Mouse (Mus musculus): ENCODE measurements around the gene Rfx3. TPM values are rescaled to one million over a fixed set of nuclear protein-coding genes. Genes with fewer than 3 reads are reported as not detected.

Gene Rfx3
- polyA plus RNA-seq, 1 experiment = 2.2 TPM

GRCm38 (mm10) chr19:27770716-27771265 is 240.2 kb downstream of the Rfx3 start:
- H3K4me3 ChIP-seq (ENCODE audit: extremely low read depth, insufficient read depth, insufficient read length) = no peak overlapping the region
- no peaks in the 10 kb centered on the region for H3K4me1 ChIP-seq (ENCODE audit: control insufficient read depth, insufficient read depth, insufficient read length)
- H3K27ac ChIP-seq (ENCODE audit: insufficient read depth, low read length) = no peak overlapping the region
- 91% methylated on average over 8 of the region's 8 CpGs for WGBS
- no peak for DNase-seq (ENCODE audit: low read depth in 1 of 2, low spot score in 2 of 2)
- no peaks in the 10 kb centered on the region for H3K27me3 ChIP-seq (ENCODE audit: control insufficient read depth, insufficient read depth, low read length)
- peaks cover 9% of the 10 kb centered on the region for H3K36me3 ChIP-seq (ENCODE audit: control insufficient read depth, insufficient read depth, low read length)
- TF ChIP-seq POLR2A (IDR thresholded peaks at IDR 0.05; ENCODE audit: low read depth, low read length) (no peak), CTCF (IDR thresholded peaks at IDR 0.05; ENCODE audit: extremely low read depth, insufficient read depth, insufficient read length, insufficient replicate concordance) (no peak)

GRCm38 (mm10) chr19:27768444-27768843 is 242.5 kb downstream of the Rfx3 start:
- Histone ChIP-seq H3K27ac (ENCODE audit: insufficient read depth, low read length) (no peak overlapping the region), H3K4me1 (ENCODE audit: control insufficient read depth, insufficient read depth, insufficient read length) (no peaks in the 10 kb centered on the region), H3K36me3 (ENCODE audit: control insufficient read depth, insufficient read depth, low read length) (peaks cover 9% of the 10 kb centered on the region), H3K4me3 (ENCODE audit: extremely low read depth, insufficient read depth, insufficient read length) (no peak overlapping the region), H3K27me3 (ENCODE audit: control insufficient read depth, insufficient read depth, low read length) (no peaks in the 10 kb centered on the region)
- TF ChIP-seq CTCF (IDR thresholded peaks at IDR 0.05; ENCODE audit: extremely low read depth, insufficient read depth, insufficient read length, insufficient replicate concordance) (no peak), POLR2A (IDR thresholded peaks at IDR 0.05; ENCODE audit: low read depth, low read length) (no peak)
- DNase-seq (ENCODE audit: low read depth in 1 of 2, low spot score in 2 of 2) = no peak
- WGBS = 95% methylated on average over 17 of the region's 17 CpGs

GRCm38 (mm10) chr19:27760309-27760708 is 250.7 kb downstream of the Rfx3 start:
- Histone ChIP-seq H3K4me1 (ENCODE audit: control insufficient read depth, insufficient read depth, insufficient read length) (no peaks in the 10 kb centered on the region), H3K27ac (ENCODE audit: insufficient read depth, low read length) (no peak overlapping the region), H3K27me3 (ENCODE audit: control insufficient read depth, insufficient read depth, low read length) (no peaks in the 10 kb centered on the region), H3K36me3 (ENCODE audit: control insufficient read depth, insufficient read depth, low read length) (no peaks in the 10 kb centered on the region), H3K4me3 (ENCODE audit: extremely low read depth, insufficient read depth, insufficient read length) (no peak overlapping the region)
- WGBS = 93% methylated on average over 9 of the region's 9 CpGs
- no peak for DNase-seq (ENCODE audit: low read depth in 1 of 2, low spot score in 2 of 2)
- TF ChIP-seq POLR2A (IDR thresholded peaks at IDR 0.05; ENCODE audit: low read depth, low read length) (no peak), CTCF (IDR thresholded peaks at IDR 0.05; ENCODE audit: extremely low read depth, insufficient read depth, insufficient read length, insufficient replicate concordance) (no peak)

- no peaks in the 10 kb centered on the region for H3K36me3 ChIP-seq (ENCODE audit: control insufficient read depth, insufficient read depth, low read length)
- TF ChIP-seq CTCF (IDR thresholded peaks at IDR 0.05; ENCODE audit: extremely low read depth, insufficient read depth, insufficient read length, insufficient replicate concordance) (no peak), POLR2A (IDR thresholded peaks at IDR 0.05; ENCODE audit: low read depth, low read length) (no peak)
Measured at GRCm38 (mm10) chr19:27759347-27759746, 251.6 kb downstream of the Rfx3 start.

GRCm38 (mm10) chr19:27747301-27747700 is 263.7 kb downstream of the Rfx3 start:
- 91% methylated on average over 1 of the region's 1 CpGs for WGBS
- no peak overlapping the region for H3K4me3 ChIP-seq (ENCODE audit: extremely low read depth, insufficient read depth, insufficient read length)
- H3K27ac ChIP-seq (ENCODE audit: insufficient read depth, low read length) = no peak overlapping the region
- no peaks in the 10 kb centered on the region for H3K4me1 ChIP-seq (ENCODE audit: control insufficient read depth, insufficient read depth, insufficient read length)
- no peaks in the 10 kb centered on the region for H3K36me3 ChIP-seq (ENCODE audit: control insufficient read depth, insufficient read depth, low read length)
- no peak for TF ChIP-seq CTCF (IDR thresholded peaks at IDR 0.05; ENCODE audit: extremely low read depth, insufficient read depth, insufficient read length, insufficient replicate concordance)
- no peaks in the 10 kb centered on the region for H3K27me3 ChIP-seq (ENCODE audit: control insufficient read depth, insufficient read depth, low read length)
- DNase-seq (ENCODE audit: low read depth in 1 of 2, low spot score in 2 of 2) = no peak

More at GRCm38 (mm10) chr19:27759347-27759746, 251.6 kb downstream of the Rfx3 start:
- Histone ChIP-seq H3K27me3 (ENCODE audit: control insufficient read depth, insufficient read depth, low read length) (no peaks in the 10 kb centered on the region), H3K4me1 (ENCODE audit: control insufficient read depth, insufficient read depth, insufficient read length) (no peaks in the 10 kb centered on the region), H3K27ac (ENCODE audit: insufficient read depth, low read length) (no peak overlapping the region), H3K4me3 (ENCODE audit: extremely low read depth, insufficient read depth, insufficient read length) (no peak overlapping the region)
- no peak for DNase-seq (ENCODE audit: low read depth in 1 of 2, low spot score in 2 of 2)
- 88% methylated on average over 8 of the region's 8 CpGs for WGBS

- WGBS = 79% methylated on average over 8 of the region's 8 CpGs
- TF ChIP-seq POLR2A (IDR thresholded peaks at IDR 0.05; ENCODE audit: low read depth, low read length) (no peak), CTCF (IDR thresholded peaks at IDR 0.05; ENCODE audit: extremely low read depth, insufficient read depth, insufficient read length, insufficient replicate concordance) (no peak)
Measured at GRCm38 (mm10) chr19:27738908-27739307, 272.1 kb downstream of the Rfx3 start.

GRCm38 (mm10) chr19:27736571-27736970 is 274.4 kb downstream of the Rfx3 start:
- Histone ChIP-seq H3K4me1 (ENCODE audit: control insufficient read depth, insufficient read depth, insufficient read length) (no peaks in the 10 kb centered on the region), H3K36me3 (ENCODE audit: control insufficient read depth, insufficient read depth, low read length) (no peaks in the 10 kb centered on the region), H3K27me3 (ENCODE audit: control insufficient read depth, insufficient read depth, low read length) (no peaks in the 10 kb centered on the region), H3K27ac (ENCODE audit: insufficient read depth, low read length) (no peak overlapping the region), H3K4me3 (ENCODE audit: extremely low read depth, insufficient read depth, insufficient read length) (no peak overlapping the region)
- TF ChIP-seq CTCF (IDR thresholded peaks at IDR 0.05; ENCODE audit: extremely low read depth, insufficient read depth, insufficient read length, insufficient replicate concordance) (no peak), POLR2A (IDR thresholded peaks at IDR 0.05; ENCODE audit: low read depth, low read length) (no peak)
- WGBS = 74% methylated on average over 2 of the region's 2 CpGs
- no peak for DNase-seq (ENCODE audit: low read depth in 1 of 2, low spot score in 2 of 2)

More at GRCm38 (mm10) chr19:27738908-27739307, 272.1 kb downstream of the Rfx3 start:
- H3K36me3 ChIP-seq (ENCODE audit: control insufficient read depth, insufficient read depth, low read length) = no peaks in the 10 kb centered on the region
- H3K4me3 ChIP-seq (ENCODE audit: extremely low read depth, insufficient read depth, insufficient read length) = no peak overlapping the region
- no peak overlapping the region for H3K27ac ChIP-seq (ENCODE audit: insufficient read depth, low read length)
- H3K27me3 ChIP-seq (ENCODE audit: control insufficient read depth, insufficient read depth, low read length) = no peaks in the 10 kb centered on the region
- no peaks in the 10 kb centered on the region for H3K4me1 ChIP-seq (ENCODE audit: control insufficient read depth, insufficient read depth, insufficient read length)
- DNase-seq (ENCODE audit: low read depth in 1 of 2, low spot score in 2 of 2) = no peak

Data from spleen, adult 2 months (tissue).